Mouse (Mus musculus): Measurements from ENCODE around the gene Gsk3a. TPM values are rescaled to one million over a fixed set of nuclear protein-coding genes. Genes with fewer than 3 reads are reported as not detected.
A peak's percentile ranks its signal among the peaks of the same experiment; 100 is the strongest.

The Gsk3a gene
- polyA plus RNA-seq, 1 experiment from 2014 or later: 4.0 TPM

- Histone ChIP-seq H3K36me3 (ENCODE audit: control insufficient read depth, insufficient read depth, low read length) (peaks cover 14% of the 10 kb centered on the region; the same call in 1 of the 2 replicates), H3K4me2 (ENCODE audit: low read depth, low read length) (no peak overlapping the region), H3K4me1 (ENCODE audit: control insufficient read depth, insufficient read depth, low read length) (peaks cover 39% of the 10 kb centered on the region), H3K9ac (ENCODE audit: low read depth, low read length) (no peak overlapping the region; the same call in 1 of the 2 replicates), H3K4me3 (ENCODE audit: low read length) (no peak overlapping the region), H3K9me3 (ENCODE audit: control insufficient read depth, low read length) (no peaks in the 10 kb centered on the region), H3K27me3 (replicated peaks; ENCODE audit: control insufficient read depth, insufficient read depth, low read length) (no peaks in the 10 kb centered on the region), H3K27ac (ENCODE audit: low read length) (no peak overlapping the region)
- ATAC-seq: no peak
- 93% methylated on average over 4 of the region's 4 CpGs for WGBS
Observed at GRCm38 (mm10) chr7:25243361-25243760, 5.7 kb upstream of the Gsk3a start.

- Histone ChIP-seq H3K27ac (ENCODE audit: low read length) (no peak overlapping the region), H3K4me3 (ENCODE audit: low read length) (no peak overlapping the region), H3K9ac (ENCODE audit: low read depth, low read length) (no peak overlapping the region), H3K36me3 (ENCODE audit: control insufficient read depth, insufficient read depth, low read length) (peaks cover 14% of the 10 kb centered on the region; the same call in 1 of the 2 replicates), H3K4me2 (ENCODE audit: low read depth, low read length) (no peak overlapping the region), H3K9me3 (ENCODE audit: control insufficient read depth, low read length) (no peaks in the 10 kb centered on the region), H3K27me3 (replicated peaks; ENCODE audit: control insufficient read depth, insufficient read depth, low read length) (no peaks in the 10 kb centered on the region), H3K4me1 (ENCODE audit: control insufficient read depth, insufficient read depth, low read length) (peaks cover 23% of the 10 kb centered on the region)
- ATAC-seq: no peak
- 26% methylated on average over 2 of the region's 2 CpGs for WGBS
Observed at GRCm38 (mm10) chr7:25241062-25241461, 3.4 kb upstream of the Gsk3a start.

- Histone ChIP-seq H3K27ac (ENCODE audit: low read length) (no peak overlapping the region), H3K9ac (ENCODE audit: low read depth, low read length) (no peak overlapping the region), H3K4me3 (ENCODE audit: low read length) (no peak overlapping the region), H3K36me3 (ENCODE audit: control insufficient read depth, insufficient read depth, low read length) (peaks cover 12% of the 10 kb centered on the region; the same call in 1 of the 2 replicates), H3K9me3 (ENCODE audit: control insufficient read depth, low read length) (no peaks in the 10 kb centered on the region), H3K4me1 (ENCODE audit: control insufficient read depth, insufficient read depth, low read length) (peaks cover 23% of the 10 kb centered on the region), H3K4me2 (ENCODE audit: low read depth, low read length) (no peak overlapping the region), H3K27me3 (replicated peaks; ENCODE audit: control insufficient read depth, insufficient read depth, low read length) (no peaks in the 10 kb centered on the region)
- no peak for ATAC-seq
- 66% methylated on average over 7 of the region's 7 CpGs for WGBS
Observed at GRCm38 (mm10) chr7:25240631-25241030, 3.0 kb upstream of the Gsk3a start.

GRCm38 (mm10) chr7:25238829-25239623 lies 1.4 kb upstream of the Gsk3a start:
- Histone ChIP-seq H3K9me3 (ENCODE audit: control insufficient read depth, low read length) (no peaks in the 10 kb centered on the region), H3K4me2 (ENCODE audit: low read depth, low read length) (peak overlapping the region; percentile 78), H3K4me3 (ENCODE audit: low read length) (peak overlapping the region; percentile 89), H3K27me3 (replicated peaks; ENCODE audit: control insufficient read depth, insufficient read depth, low read length) (no peaks in the 10 kb centered on the region), H3K27ac (ENCODE audit: low read length) (peak overlapping the region; percentile 90), H3K9ac (ENCODE audit: low read depth, low read length) (peak overlapping the region; percentile 68), H3K36me3 (ENCODE audit: control insufficient read depth, insufficient read depth, low read length) (0 out of 2 replicates have a peak, but pooled peaks cover 7% of the 10 kb centered on the region), H3K4me1 (ENCODE audit: control insufficient read depth, insufficient read depth, low read length) (peaks cover 24% of the 10 kb centered on the region)
- peak; percentile 51 for ATAC-seq
- WGBS: 2% methylated on average over 30 of the region's 30 CpGs

GRCm38 (mm10) chr7:25238015-25238706 lies 510 bp upstream of the Gsk3a start:
- under 1% methylated on average over 23 of the region's 23 CpGs for WGBS

GRCm38 (mm10) chr7:25235526-25235925 lies 2.1 kb downstream of the Gsk3a start:
- H3K27me3 ChIP-seq (replicated peaks; ENCODE audit: control insufficient read depth, insufficient read depth, low read length): no peaks in the 10 kb centered on the region
- H3K36me3 ChIP-seq (ENCODE audit: control insufficient read depth, insufficient read depth, low read length): peaks cover 19% of the 10 kb centered on the region
- H3K4me2 ChIP-seq (ENCODE audit: low read depth, low read length): no peak overlapping the region
- H3K9me3 ChIP-seq (ENCODE audit: control insufficient read depth, low read length): no peaks in the 10 kb centered on the region
- H3K4me3 ChIP-seq (ENCODE audit: low read length): no peak overlapping the region
- no peak overlapping the region for H3K27ac ChIP-seq (ENCODE audit: low read length)
- ATAC-seq: no peak
- 90% methylated on average over 5 of the region's 5 CpGs for WGBS
- H3K9ac ChIP-seq (ENCODE audit: low read depth, low read length): no peak overlapping the region
- peaks cover 23% of the 10 kb centered on the region for H3K4me1 ChIP-seq (ENCODE audit: control insufficient read depth, insufficient read depth, low read length)

More at GRCm38 (mm10) chr7:25238015-25238706, 510 bp upstream of the Gsk3a start:
- Histone ChIP-seq H3K9ac (ENCODE audit: low read depth, low read length) (peak overlapping the region; percentile 98; the same call in 1 of the 2 replicates), H3K27me3 (replicated peaks; ENCODE audit: control insufficient read depth, insufficient read depth, low read length) (no peaks in the 10 kb centered on the region), H3K4me3 (ENCODE audit: low read length) (peak overlapping the region; percentile 89), H3K4me1 (ENCODE audit: control insufficient read depth, insufficient read depth, low read length) (peaks cover 24% of the 10 kb centered on the region), H3K27ac (ENCODE audit: low read length) (peak overlapping the region; percentile 90), H3K9me3 (ENCODE audit: control insufficient read depth, low read length) (no peaks in the 10 kb centered on the region), H3K36me3 (ENCODE audit: control insufficient read depth, insufficient read depth, low read length) (peaks cover 8% of the 10 kb centered on the region), H3K4me2 (ENCODE audit: low read depth, low read length) (peak overlapping the region; percentile 78)
- peak; percentile 93 for ATAC-seq

- WGBS: 80% methylated on average over 2 of the region's 2 CpGs
- H3K36me3 ChIP-seq (ENCODE audit: control insufficient read depth, insufficient read depth, low read length): peaks cover 34% of the 10 kb centered on the region
Observed at GRCm38 (mm10) chr7:25233061-25233460, 4.6 kb downstream of the Gsk3a start.

GRCm38 (mm10) chr7:25232101-25232648 lies 5.5 kb downstream of the Gsk3a start:
- no peaks in the 10 kb centered on the region for H3K27me3 ChIP-seq (replicated peaks; ENCODE audit: control insufficient read depth, insufficient read depth, low read length)
- no peak overlapping the region for H3K4me3 ChIP-seq (ENCODE audit: low read length)
- no peak for ATAC-seq
- peaks cover 34% of the 10 kb centered on the region for H3K36me3 ChIP-seq (ENCODE audit: control insufficient read depth, insufficient read depth, low read length)
- no peak overlapping the region for H3K9ac ChIP-seq (ENCODE audit: low read depth, low read length)
- H3K4me2 ChIP-seq (ENCODE audit: low read depth, low read length): no peak overlapping the region
- H3K27ac ChIP-seq (ENCODE audit: low read length): no peak overlapping the region
- H3K4me1 ChIP-seq (ENCODE audit: control insufficient read depth, insufficient read depth, low read length): peaks cover 21% of the 10 kb centered on the region
- no peaks in the 10 kb centered on the region for H3K9me3 ChIP-seq (ENCODE audit: control insufficient read depth, low read length)
- 49% methylated on average over 5 of the region's 5 CpGs for WGBS

More at GRCm38 (mm10) chr7:25233061-25233460, 4.6 kb downstream of the Gsk3a start:
- no peak for ATAC-seq
- Histone ChIP-seq H3K4me3 (ENCODE audit: low read length) (no peak overlapping the region), H3K9me3 (ENCODE audit: control insufficient read depth, low read length) (no peaks in the 10 kb centered on the region), H3K4me2 (ENCODE audit: low read depth, low read length) (no peak overlapping the region), H3K27me3 (replicated peaks; ENCODE audit: control insufficient read depth, insufficient read depth, low read length) (no peaks in the 10 kb centered on the region), H3K27ac (ENCODE audit: low read length) (no peak overlapping the region; the same call in 1 of the 2 replicates), H3K9ac (ENCODE audit: low read depth, low read length) (no peak overlapping the region), H3K4me1 (ENCODE audit: control insufficient read depth, insufficient read depth, low read length) (peaks cover 21% of the 10 kb centered on the region)

GRCm38 (mm10) chr7:25230690-25231285 lies 6.9 kb downstream of the Gsk3a start:
- H3K27ac ChIP-seq (ENCODE audit: low read length): no peak overlapping the region
- H3K9ac ChIP-seq (ENCODE audit: low read depth, low read length): no peak overlapping the region
- peaks cover 44% of the 10 kb centered on the region for H3K36me3 ChIP-seq (ENCODE audit: control insufficient read depth, insufficient read depth, low read length)
- H3K27me3 ChIP-seq (replicated peaks; ENCODE audit: control insufficient read depth, insufficient read depth, low read length): no peaks in the 10 kb centered on the region
- 89% methylated on average over 9 of the region's 9 CpGs for WGBS
- no peak overlapping the region for H3K4me2 ChIP-seq (ENCODE audit: low read depth, low read length)
- H3K4me1 ChIP-seq (ENCODE audit: control insufficient read depth, insufficient read depth, low read length): peaks cover 11% of the 10 kb centered on the region
- H3K9me3 ChIP-seq (ENCODE audit: control insufficient read depth, low read length): no peaks in the 10 kb centered on the region
- no peak for ATAC-seq
- no peak overlapping the region for H3K4me3 ChIP-seq (ENCODE audit: low read length)

Measured in intestine, embryonic 16.5 days (tissue).